Mouse (Mus musculus): Measurements from ENCODE around the gene Traf3ip1.

The Traf3ip1 gene

GRCm38 (mm10) chr1:91537786-91538569 lies 43.5 kb downstream of the Traf3ip1 start:
- DNase-seq: no peak

GRCm38 (mm10) chr1:91538570-91538929 lies 44.1 kb downstream of the Traf3ip1 start:
- no peak for DNase-seq

DNA sequence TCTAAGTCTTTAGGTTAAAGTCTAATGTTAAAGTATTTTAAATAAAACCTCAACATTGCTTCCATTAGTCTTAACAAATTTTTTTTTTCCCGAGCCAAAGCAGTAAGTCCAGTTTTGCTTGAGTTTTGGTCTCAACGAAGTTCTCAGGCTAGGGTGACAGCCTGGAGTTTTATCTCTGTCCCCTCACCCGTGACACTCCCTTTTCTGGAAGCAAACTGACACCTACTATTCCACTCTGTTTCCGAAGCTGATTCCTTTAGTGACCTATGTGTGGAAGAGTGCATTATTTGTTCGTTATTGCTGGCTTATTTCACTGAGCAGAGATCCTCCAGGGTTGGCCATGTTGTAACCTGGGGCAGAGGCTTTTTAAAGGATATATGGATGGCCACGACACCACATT lies 44.8 kb downstream of the Traf3ip1 start:
- DNase-seq: no peak

- peak in 1 of 2 experiments; percentile 46 for DNase-seq
Measured at GRCm38 (mm10) chr1:91539704-91540270, 45.3 kb downstream of the Traf3ip1 start.

GRCm38 (mm10) chr1:91540271-91540826 lies 45.9 kb downstream of the Traf3ip1 start, which contains the start of gene Asb1:
Asb1 (plus strand) TSS chr1:91540544.
- DNase-seq: peak; percentile 89 to 93

DNA sequence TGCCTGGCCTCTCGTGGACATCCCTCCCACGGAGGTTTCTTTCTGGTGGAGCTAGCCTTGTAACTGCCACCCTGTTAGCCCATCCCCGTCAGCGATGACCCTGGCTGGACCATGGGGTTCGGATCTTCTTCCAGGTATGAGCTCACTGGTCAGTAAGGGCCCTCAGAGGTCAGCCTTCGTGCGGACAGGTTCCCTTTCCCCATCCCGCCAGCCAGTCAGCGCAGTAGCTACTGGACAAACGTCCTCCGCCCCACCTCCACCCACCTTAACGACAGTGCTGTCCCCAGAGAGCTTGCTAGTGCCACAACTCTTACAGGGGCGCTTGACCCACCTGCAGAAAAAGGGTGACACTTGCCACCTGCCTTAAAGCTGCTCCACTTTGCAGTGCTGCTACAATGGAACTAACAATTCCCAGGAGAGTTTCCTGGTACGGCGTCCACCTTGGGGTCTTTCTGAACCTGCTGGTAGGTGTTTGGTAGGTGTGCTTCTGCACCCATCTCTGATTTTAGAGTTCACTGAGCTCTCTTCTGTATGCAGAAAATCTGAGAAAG lies 46.7 kb downstream of the Traf3ip1 start:
- DNase-seq: peak in 1 of 2 experiments; percentile 27

- DNase-seq: no peak
Measured at GRCm38 (mm10) chr1:91543974-91544373, 49.5 kb downstream of the Traf3ip1 start.

DNA sequence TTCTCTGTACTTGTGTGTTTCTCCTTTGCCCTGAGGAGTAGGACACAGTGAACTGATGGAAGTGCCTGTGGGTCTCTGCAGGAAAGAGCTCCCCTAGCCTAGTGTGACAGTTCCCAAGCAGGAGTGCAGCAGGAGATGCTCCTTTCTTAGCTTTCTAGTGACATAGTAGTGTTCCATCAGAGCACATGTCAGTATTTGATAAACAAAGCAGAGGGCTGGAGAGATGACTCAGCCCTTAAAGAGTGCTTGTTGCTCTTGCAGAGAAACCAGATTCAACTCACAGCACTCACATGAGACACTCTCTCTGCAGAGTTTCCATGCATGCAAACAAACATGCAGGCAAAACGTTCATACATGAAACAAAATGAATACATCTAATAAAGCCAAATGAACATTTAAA lies 50.8 kb downstream of the Traf3ip1 start:
- DNase-seq: no peak

DNA sequence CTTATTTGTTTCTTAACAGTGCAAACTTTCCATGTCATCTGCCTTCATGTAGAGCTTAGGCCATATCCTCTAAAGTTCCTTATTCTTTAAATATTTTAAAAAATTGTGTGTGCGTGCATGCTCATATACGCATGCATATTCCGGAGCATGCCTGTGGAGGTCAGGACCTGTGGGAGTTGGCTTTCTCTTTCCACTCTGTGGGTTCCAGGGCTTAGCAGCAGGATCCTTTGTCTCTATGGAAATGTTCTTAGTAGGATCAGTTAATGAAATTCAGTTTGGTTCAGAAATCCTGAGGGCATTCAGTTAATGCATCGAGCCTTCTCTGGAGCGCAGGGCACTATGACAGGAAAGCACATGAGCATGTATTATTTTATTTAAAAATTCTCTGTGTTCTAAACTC lies 53.1 kb downstream of the Traf3ip1 start:
- DNase-seq: no peak

- no peak for DNase-seq
Measured at GRCm38 (mm10) chr1:91549073-91549472, 54.6 kb downstream of the Traf3ip1 start.

DNA sequence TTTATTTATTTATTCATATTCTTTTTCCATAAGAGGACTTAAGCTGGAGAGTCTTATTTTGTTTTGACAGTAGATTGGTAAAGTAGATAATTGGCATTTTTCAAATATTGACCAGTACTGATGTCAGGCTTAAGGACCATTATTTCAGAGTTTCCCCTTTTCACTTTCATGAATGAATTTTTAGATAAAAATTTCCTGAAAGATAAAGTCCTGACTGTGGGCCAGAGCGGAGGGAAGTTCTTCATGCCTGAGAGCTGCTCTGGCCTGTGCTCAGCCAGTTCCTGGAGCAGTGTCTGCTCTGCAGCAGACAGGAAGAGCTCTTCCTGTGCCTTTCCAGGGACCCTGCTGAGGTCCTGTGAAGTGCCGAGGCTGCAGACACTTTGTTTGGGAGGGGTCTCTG lies 62.7 kb downstream of the Traf3ip1 start:
- no peak for DNase-seq

GRCm38 (mm10) chr1:91561226-91561625 lies 66.8 kb downstream of the Traf3ip1 start:
- DNase-seq: no peak

- DNase-seq: peak in 1 of 2 experiments; percentile 18
Measured at GRCm38 (mm10) chr1:91562977-91563590, 68.6 kb downstream of the Traf3ip1 start.

DNA sequence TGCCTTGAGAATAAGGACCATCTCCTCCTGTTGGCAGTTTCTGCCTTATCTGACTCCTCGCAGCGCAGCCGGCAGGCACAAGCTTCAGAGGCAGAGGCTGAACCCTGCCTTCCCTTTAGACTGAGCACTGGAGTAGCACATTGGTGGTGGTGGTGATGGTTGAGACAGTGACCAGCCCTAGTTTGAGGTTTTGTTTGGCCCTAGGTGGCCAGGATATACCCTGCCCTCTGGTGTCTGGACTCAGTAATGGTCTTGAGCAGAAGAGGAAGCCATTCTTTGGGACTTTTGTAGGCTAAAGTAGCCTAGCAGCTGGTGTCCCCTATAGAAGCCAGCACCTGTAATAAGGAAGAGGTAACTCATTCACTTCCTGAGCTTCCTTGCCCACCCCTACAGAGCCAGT lies 69.6 kb downstream of the Traf3ip1 start:
- no peak for DNase-seq

- DNase-seq: no peak
Measured at GRCm38 (mm10) chr1:91564598-91564997, 70.2 kb downstream of the Traf3ip1 start.

DNA sequence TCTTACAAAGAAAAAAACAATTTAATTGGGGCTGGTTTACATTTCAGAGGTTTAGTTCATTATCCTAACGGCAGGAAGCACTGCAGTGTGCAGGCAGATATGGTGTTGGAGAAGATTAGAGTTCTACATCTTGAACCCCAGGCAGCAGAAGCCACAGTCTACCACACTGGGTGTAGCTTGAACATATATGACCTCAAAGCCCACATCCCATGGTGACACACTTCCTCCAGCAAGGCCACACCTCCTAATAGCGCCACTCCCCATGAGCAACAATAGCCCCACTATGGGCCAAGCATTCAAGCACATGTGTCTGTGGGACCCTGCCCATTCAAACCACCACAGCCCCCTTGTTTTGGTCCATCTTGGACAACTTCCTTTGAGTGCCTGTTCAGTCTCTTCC lies 72.8 kb downstream of the Traf3ip1 start:
- DNase-seq: no peak

DNA sequence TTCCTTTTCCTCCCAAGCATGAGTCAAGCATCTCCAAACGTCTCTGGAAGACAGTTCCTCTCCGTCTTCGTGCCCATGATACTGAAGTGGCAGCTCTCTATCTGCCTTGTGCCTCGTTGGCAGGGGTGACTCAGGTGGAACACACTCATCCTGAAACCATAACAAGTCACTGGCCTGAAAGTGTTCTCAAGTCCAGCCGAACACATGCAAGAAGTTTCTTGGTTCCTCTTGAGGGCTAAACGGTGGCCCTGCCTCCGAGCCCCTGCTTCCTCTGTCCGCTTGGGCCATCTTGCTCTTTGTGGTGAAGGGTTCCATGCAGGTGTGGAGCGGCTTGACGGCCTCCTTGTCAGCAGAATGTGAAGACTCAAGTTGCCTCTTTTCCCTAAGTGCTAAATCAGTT lies 78.0 kb downstream of the Traf3ip1 start:
- DNase-seq: no peak

GRCm38 (mm10) chr1:91574208-91574607 lies 79.8 kb downstream of the Traf3ip1 start:
- DNase-seq: peak; percentile 47 to 64

GRCm38 (mm10) chr1:91577883-91578517 lies 83.6 kb downstream of the Traf3ip1 start:
- DNase-seq: no peak
